Mouse (Mus musculus) MEL (cell line): ENCODE results near the gene Olfr54. TPM values are rescaled to one million over a fixed set of nuclear protein-coding genes. Genes with fewer than 3 reads are reported as not detected.
A peak's percentile ranks its signal among the peaks of the same experiment; 100 is the strongest.

Source experiments
- DNase-seq: peaks from one replicate; pipeline ENCODE4 v3.0.0; 2011; ENCODE audit warnings: low read depth, low spot score
- H3K27ac ChIP-seq: 2 replicates; pipeline ENCODE4 v1.5.1; 2012; ENCODE audit warnings: low read depth, mild to moderate bottlenecking, control low read depth, low read length, moderate library complexity; ENCODE audit not compliant: control insufficient read depth
- H3K27me3 ChIP-seq, 2 experiments: fragments of 150-350 bp in 1 of 2; sonication (generic) in 1 of 2; 2 replicates each; pipeline ENCODE4 v1.6.1; 2012; ENCODE audit warnings: low read length in 2 of 2, mild to moderate bottlenecking in 2 of 2, improper control_type of control experiment in 1 of 2, moderate library complexity in 1 of 2; ENCODE audit not compliant: insufficient read depth in 2 of 2, control insufficient read depth in 1 of 2
- H3K36me3 ChIP-seq, 2 experiments: 2 replicates each; pipeline ENCODE4 v1.6.1; 2012 to 2014; ENCODE audit warnings: low read length in 2 of 2, improper control_type of control experiment in 1 of 2, inconsistent platforms in 1 of 2, mild to moderate bottlenecking in 1 of 2; ENCODE audit not compliant: insufficient read depth in 2 of 2, control insufficient read depth in 1 of 2
- H3K4me1 ChIP-seq, 2 experiments: fragments of 150-350 bp in 1 of 2; sonication (generic) in 1 of 2; 2 replicates each; pipeline ENCODE4 v1.6.1; 2012; ENCODE audit warnings: low read length in 2 of 2, improper control_type of control experiment in 1 of 2, mild to moderate bottlenecking in 1 of 2; ENCODE audit not compliant: insufficient read depth in 2 of 2, control insufficient read depth in 1 of 2
- H3K4me3 ChIP-seq, 2 experiments: fragments of 150-350 bp in 1 of 2; sonication (generic) in 1 of 2; 2 replicates each; pipeline ENCODE4 v1.5.1; 2012; ENCODE audit warnings: low read depth in 2 of 2, low read length in 2 of 2, mild to moderate bottlenecking in 2 of 2, moderate library complexity in 2 of 2, control low read depth in 1 of 2, improper control_type of control experiment in 1 of 2; ENCODE audit not compliant: control insufficient read depth in 1 of 2, insufficient read depth in 1 of 2
- H3K79me2 ChIP-seq: 2 replicates; pipeline ENCODE4 v1.6.1; 2012; ENCODE audit warnings: mild to moderate bottlenecking, low read length, moderate library complexity; ENCODE audit not compliant: control insufficient read depth, poor library complexity, insufficient read depth
- H3K9ac ChIP-seq: 2 replicates; pipeline ENCODE4 v1.6.1; 2012; ENCODE audit warnings: low read depth, mild to moderate bottlenecking, control low read depth, low read length, moderate library complexity; ENCODE audit not compliant: control insufficient read depth, poor library complexity, severe bottlenecking
- H3K9me3 ChIP-seq: fragments of 150-350 bp; sonication (generic); replicated peaks from 2 replicates; pipeline ENCODE4 v1.6.1; 2012; ENCODE audit warnings: mild to moderate bottlenecking, low read length, improper control_type of control experiment, moderate library complexity; ENCODE audit not compliant: insufficient read depth
- CHD2 ChIP-seq: IDR thresholded peaks from 2 replicates; pipeline ENCODE4 v1.6.1; 2011; ENCODE audit warnings: low read length, improper control_type of control experiment
- CTCF ChIP-seq, 3 experiments: IDR thresholded peaks in 2 of 3; conservative IDR thresholded peaks in 1 of 3; 2 replicates each; pipeline ENCODE4 v1.5.1; 2011 to 2012; ENCODE audit warnings: low read length in 3 of 3, low read depth in 2 of 3, mild to moderate bottlenecking in 2 of 3, improper control_type of control experiment in 1 of 3, inconsistent platforms in 1 of 3, mixed read lengths in 1 of 3, moderate library complexity in 1 of 3; ENCODE audit not compliant: control insufficient read depth in 1 of 3, insufficient read depth in 1 of 3, poor library complexity in 1 of 3, severe bottlenecking in 1 of 3
- E2F4 ChIP-seq: IDR thresholded peaks from 2 replicates; pipeline ENCODE4 v1.6.1; 2011; ENCODE audit warnings: low read depth, low read length, improper control_type of control experiment, borderline replicate concordance
- EP300 ChIP-seq, 2 experiments: IDR thresholded peaks; 2 replicates each; pipeline ENCODE4 v1.6.1; 2011; ENCODE audit warnings: improper control_type of control experiment in 2 of 2, low read length in 2 of 2, low read depth in 1 of 2, mild to moderate bottlenecking in 1 of 2
- MAX ChIP-seq: IDR thresholded peaks from 2 replicates; pipeline ENCODE4 v1.6.1; 2011; ENCODE audit warnings: low read length, improper control_type of control experiment
- MAZ ChIP-seq: IDR thresholded peaks from 2 replicates; pipeline ENCODE4 v1.6.1; 2012; ENCODE audit warnings: low read depth, mild to moderate bottlenecking, inconsistent platforms, low read length, improper control_type of control experiment
- MXI1 ChIP-seq: IDR thresholded peaks from 2 replicates; pipeline ENCODE4 v1.6.1; 2011; ENCODE audit warnings: mild to moderate bottlenecking, low read depth, low read length, improper control_type of control experiment
- MYB ChIP-seq: IDR thresholded peaks from 2 replicates; pipeline ENCODE4 v1.6.1; 2011; ENCODE audit warnings: mild to moderate bottlenecking, low read depth, low read length, improper control_type of control experiment
- NELFE ChIP-seq: IDR thresholded peaks from 2 replicates; pipeline ENCODE4 v1.6.1; 2011; ENCODE audit warnings: low read depth, low read length, improper control_type of control experiment
- POLR2AphosphoS2 ChIP-seq: IDR thresholded peaks from 2 replicates; pipeline ENCODE4 v1.6.1; 2011; ENCODE audit warnings: low read length, improper control_type of control experiment
- SIN3A ChIP-seq: IDR thresholded peaks from 2 replicates; pipeline ENCODE4 v1.6.1; 2012; ENCODE audit warnings: low read length, improper control_type of control experiment, inconsistent platforms
- TAL1 ChIP-seq: IDR thresholded peaks from 2 replicates; pipeline ENCODE4 v1.6.1; 2012; ENCODE audit warnings: mild to moderate bottlenecking, inconsistent platforms, low read length, moderate library complexity, mixed read lengths
- ZMIZ1 ChIP-seq: IDR thresholded peaks from 2 replicates; pipeline ENCODE4 v1.6.1; 2012; ENCODE audit warnings: low read depth, mild to moderate bottlenecking, inconsistent platforms, low read length, improper control_type of control experiment, moderate library complexity
- ZNF384 ChIP-seq: IDR thresholded peaks from 2 replicates; pipeline ENCODE4 v1.6.1; 2012; ENCODE audit warnings: low read depth, mild to moderate bottlenecking, inconsistent platforms, low read length, improper control_type of control experiment
- polyA plus RNA-seq, 2 experiments: library from polyadenylated mRNA; stranded (reverse) in 1 of 2; unstranded in 1 of 2; fragments of >175 nt in 1 of 2; fragments of >200 nt in 1 of 2; gene quantifications; 2 replicates each; pipeline versions ENCODE4 v1.2.1 to v1.2.4; 2012; ENCODE audit warnings: low replicate concordance in 2 of 2, low read depth in 1 of 2; ENCODE audit not compliant: insufficient read length in 2 of 2, insufficient read depth in 1 of 2, missing spikeins in 1 of 2
- total RNA-seq: library from RNA; depleted of rRNA; stranded (reverse); fragments of 300-350 nt; gene quantifications from 2 replicates; pipeline ENCODE4 v1.2.3, GENCODE M21; 2012

Olfr54 gene
- total and polyA plus RNA-seq, 3 experiments: not detected

- Histone ChIP-seq H3K79me2 (no peaks in the 10 kb centered on the region), H3K27me3 (no peaks in the 10 kb centered on the region), H3K36me3 (no peaks in the 10 kb centered on the region), H3K9me3 (no peaks in the 10 kb centered on the region; the same call in 1 of the 2 replicates), H3K4me1 (no peaks in the 10 kb centered on the region), H3K9ac (no peak overlapping the region), H3K4me3 (no peak overlapping the region), H3K27ac (no peak overlapping the region)
- no peak for TF ChIP-seq NELFE
- TF ChIP-seq ZNF384: no peak
- TF ChIP-seq SIN3A: no peak
- no peak for DNase-seq
Observed at GRCm38 (mm10) chr11:51051678-51052077, 37.6 kb downstream of the Olfr54 start.

- Histone ChIP-seq H3K9me3 (no peaks in the 10 kb centered on the region; the same call in 1 of the 2 replicates), H3K9ac (no peak overlapping the region), H3K27ac (no peak overlapping the region), H3K36me3 (no peaks in the 10 kb centered on the region), H3K4me1 (no peaks in the 10 kb centered on the region), H3K4me3 (no peak overlapping the region), H3K27me3 (no peaks in the 10 kb centered on the region), H3K79me2 (no peaks in the 10 kb centered on the region)
- TF ChIP-seq ZMIZ1: no peak
- TF ChIP-seq CHD2: no peak
- no peak for TF ChIP-seq E2F4
- TF ChIP-seq POLR2AphosphoS2: no peak
- DNase-seq: no peak
Observed at GRCm38 (mm10) chr11:51053230-51053629, 39.2 kb downstream of the Olfr54 start.

GRCm38 (mm10) chr11:51059151-51059571 is 45.1 kb downstream of the Olfr54 start, which contains the start of gene Zfp354a:
Zfp354a (plus strand) TSS chr11:51059257.
- TF ChIP-seq MAX (no peak), MAZ (no peak), TAL1 (no peak), CTCF (IDR thresholded peaks at IDR 0.05 in 2 of 3, conservative IDR thresholded peaks at IDR 0.05 in 1 of 3; ENCODE audit: control insufficient read depth in 1 of 3, insufficient read depth in 1 of 3, low read depth in 2 of 3, low read length in 3 of 3, poor library complexity in 1 of 3, severe bottlenecking in 1 of 3) (no peak), MYB (no peak), POLR2AphosphoS2 (no peak), EP300 (IDR thresholded peaks at IDR 0.05; ENCODE audit: low read depth in 1 of 2, low read length in 2 of 2) (no peak), NELFE (no peak), E2F4 (no peak), MXI1 (no peak)
- Histone ChIP-seq H3K4me1 (no peaks in the 10 kb centered on the region), H3K27me3 (no peaks in the 10 kb centered on the region), H3K27ac (no peak within 1 kb of the TSS), H3K36me3 (no peaks in the 10 kb centered on the region), H3K9me3 (no peaks in the 10 kb centered on the region), H3K79me2 (no peaks in the 10 kb centered on the region), H3K9ac (no peak within 1 kb of the TSS), H3K4me3 (no peak within 1 kb of the TSS)
- DNase-seq: peak; percentile 0
